Mouse (Mus musculus) forebrain, embryonic 12.5 days (tissue): Measurements from ENCODE around the gene Acot8. TPM values are rescaled to one million over a fixed set of nuclear protein-coding genes. Genes with fewer than 3 reads are reported as not detected.
A peak's percentile ranks its signal among the peaks of the same experiment; 100 is the strongest.
"Not testable (repeated sequence)": the region's sequence is repeated elsewhere in the genome, so short reads cannot be mapped to it uniquely, and the experiment has no call there.

Source experiments
- ATAC-seq: fragments of 200-750 bp; cut with Nextera tagmentation; 2 replicates; pipeline ENCODE4 v1.8.0; 2017; ENCODE audit warnings: moderate TSS enrichment; ENCODE audit not compliant: low FRiP score
- H3K27ac ChIP-seq: fragments of 300-500 bp; sonication (generic); 2 replicates; pipeline ENCODE4 v1.5.1; 2016; ENCODE audit warnings: mild to moderate bottlenecking
- H3K27me3 ChIP-seq: fragments of 300-500 bp; sonication (generic); 2 replicates; pipeline ENCODE4 v1.6.1; 2016; ENCODE audit warnings: mild to moderate bottlenecking
- H3K36me3 ChIP-seq: fragments of 300-500 bp; sonication (generic); replicated peaks from 2 replicates; pipeline ENCODE4 v1.6.1; 2016; ENCODE audit warnings: mild to moderate bottlenecking
- H3K4me1 ChIP-seq: fragments of 300-500 bp; sonication (generic); 2 replicates; pipeline ENCODE4 v1.6.1; 2016
- H3K4me2 ChIP-seq: fragments of 300-500 bp; sonication (generic); 2 replicates; pipeline ENCODE4 v1.6.1; 2016; ENCODE audit warnings: mild to moderate bottlenecking, moderate library complexity
- H3K4me3 ChIP-seq: fragments of 300-500 bp; sonication (generic); replicated peaks from 2 replicates; pipeline ENCODE4 v1.5.1; 2016; ENCODE audit warnings: mild to moderate bottlenecking
- H3K9ac ChIP-seq: fragments of 300-500 bp; sonication (generic); 2 replicates; pipeline ENCODE4 v1.6.1; 2016; ENCODE audit warnings: mild to moderate bottlenecking
- H3K9me3 ChIP-seq: fragments of 300-500 bp; sonication (generic); 2 replicates; pipeline ENCODE4 v1.6.1; 2016
- WGBS: fragments of 180-500 bp; shearing (Covaris S2); methylation state at CpG from one replicate; pipeline ENCODE4 v1.1.7; 2016; 5-methylcytosine and 5-hydroxymethylcytosine counted together
- polyA plus RNA-seq: library from polyadenylated mRNA; unstranded; fragments of >200 nt; fragmentation: Nextera tagmentation; extraction: Ambion mirVana; gene quantifications from 2 replicates; pipeline ENCODE4 v1.2.1, GENCODE M21; 2016

Acot8 gene
- polyA plus RNA-seq, 1 experiment from 2014 or later: 13.7 TPM

- Histone ChIP-seq H3K9ac (peak overlapping the region; percentile 87), H3K9me3 (no peaks in the 10 kb centered on the region), H3K27me3 (no peaks in the 10 kb centered on the region), H3K36me3 (peaks cover 17% of the 10 kb centered on the region; the same call in 1 of the 2 replicates), H3K27ac (no peak overlapping the region), H3K4me3 (peak overlapping the region; percentile 74), H3K4me1 (peaks cover 23% of the 10 kb centered on the region), H3K4me2 (peak overlapping the region; percentile 87)
- 74% methylated on average over 1 of the region's 1 CpGs for WGBS
- no peak for ATAC-seq
Measured at GRCm38 (mm10) chr2:164803921-164804313, 765 bp downstream of the Acot8 start.

DNA sequence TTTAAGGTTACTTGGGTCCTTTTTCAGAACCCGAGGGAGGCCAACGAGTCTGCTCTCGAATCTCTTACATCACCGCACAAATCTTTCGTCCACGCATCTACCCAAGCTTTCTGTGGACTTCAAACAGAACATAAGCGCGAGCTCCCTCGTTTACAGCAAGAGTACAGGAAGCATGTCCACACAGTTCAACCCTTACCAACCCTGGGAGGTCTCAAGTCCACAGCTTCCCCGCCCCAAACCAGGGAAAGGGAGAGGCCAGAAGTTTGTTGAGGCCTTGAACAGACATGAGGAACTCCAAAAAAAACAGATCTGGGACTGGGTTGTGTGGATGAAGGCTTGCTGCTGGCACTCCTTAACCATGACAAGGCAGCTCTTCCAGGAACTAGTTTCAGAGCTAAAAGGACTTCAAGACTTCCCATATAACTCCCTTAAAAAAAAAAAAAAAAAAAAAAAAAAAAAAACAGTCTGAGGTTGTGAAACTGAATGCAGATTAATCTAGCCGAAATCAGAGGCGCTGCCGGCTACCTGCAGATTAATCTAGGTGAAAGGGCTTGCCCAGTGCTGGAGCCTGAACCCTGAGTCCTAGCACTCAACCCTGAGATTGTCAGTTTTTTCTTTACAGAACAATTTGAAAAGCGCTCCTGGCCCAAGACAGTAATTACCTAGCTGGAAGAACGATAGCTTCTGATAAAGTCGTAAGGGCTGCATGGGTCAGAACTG, 1.3 kb downstream of the Acot8 start:
- Histone ChIP-seq H3K9me3 (no peaks in the 10 kb centered on the region), H3K4me3 (peak overlapping the region; percentile 74), H3K4me1 (peaks cover 23% of the 10 kb centered on the region), H3K27me3 (no peaks in the 10 kb centered on the region), H3K27ac (no peak overlapping the region), H3K9ac (peak overlapping the region; percentile 87; the same call in 1 of the 2 replicates), H3K4me2 (peak overlapping the region; percentile 87), H3K36me3 (peaks cover 20% of the 10 kb centered on the region)
- no peak for ATAC-seq
- WGBS: 92% methylated on average over 16 of the region's 16 CpGs

- H3K9me3 ChIP-seq: no peaks in the 10 kb centered on the region
- WGBS: 93% methylated on average over 13 of the region's 13 CpGs
- no peak for ATAC-seq
- H3K27me3 ChIP-seq: no peaks in the 10 kb centered on the region
- no peak overlapping the region for H3K27ac ChIP-seq
- no peak overlapping the region for H3K4me3 ChIP-seq
- H3K4me2 ChIP-seq: no peak overlapping the region
- peaks cover 12% of the 10 kb centered on the region for H3K4me1 ChIP-seq
- H3K9ac ChIP-seq: no peak overlapping the region
- H3K36me3 ChIP-seq: peaks cover 42% of the 10 kb centered on the region
Measured at GRCm38 (mm10) chr2:164800252-164801004, 4.3 kb downstream of the Acot8 start.

GRCm38 (mm10) chr2:164798554-164798953, 6.1 kb downstream of the Acot8 start:
- H3K4me3 ChIP-seq, ATAC-seq, H3K9me3 ChIP-seq, H3K9ac ChIP-seq, H3K4me1 ChIP-seq, H3K4me2 ChIP-seq, H3K27me3 ChIP-seq, H3K27ac ChIP-seq: not testable (repeated sequence)
- 86% methylated on average over 6 of the region's 6 CpGs for WGBS
- peaks cover 52% of the 10 kb centered on the region for H3K36me3 ChIP-seq

GRCm38 (mm10) chr2:164795868-164796267, 8.8 kb downstream of the Acot8 start:
- H3K9ac ChIP-seq: no peak overlapping the region
- no peak overlapping the region for H3K4me2 ChIP-seq
- no peaks in the 10 kb centered on the region for H3K4me1 ChIP-seq
- 88% methylated on average over 4 of the region's 4 CpGs for WGBS
- no peak overlapping the region for H3K27ac ChIP-seq
- peaks cover 75% of the 10 kb centered on the region for H3K36me3 ChIP-seq
- ATAC-seq: no peak
- H3K27me3 ChIP-seq: no peaks in the 10 kb centered on the region
- H3K9me3 ChIP-seq: no peaks in the 10 kb centered on the region
- H3K4me3 ChIP-seq: no peak overlapping the region

DNA sequence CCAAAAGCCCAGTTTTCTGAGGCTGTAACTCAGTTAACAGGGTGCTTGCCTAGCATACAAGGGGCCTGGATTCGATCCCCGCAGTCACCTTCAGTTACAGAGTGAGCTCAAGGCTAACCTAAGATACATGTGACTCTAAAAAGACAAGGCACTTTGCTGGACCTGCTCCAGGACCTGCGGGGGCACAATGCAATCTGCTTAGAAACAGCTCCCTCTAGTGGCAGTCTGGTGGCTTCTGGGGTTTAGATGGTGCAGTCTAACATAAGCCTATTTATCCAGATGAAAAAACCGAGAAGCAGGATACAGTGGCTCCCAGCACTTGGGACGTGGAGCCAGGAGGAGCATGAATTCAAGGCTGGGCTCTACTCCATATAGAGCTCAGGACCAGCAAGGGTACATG, 10.4 kb downstream of the Acot8 start:
- Histone ChIP-seq H3K9me3 (no peaks in the 10 kb centered on the region), H3K36me3 (peaks cover 73% of the 10 kb centered on the region), H3K4me2 (no peak overlapping the region), H3K27me3 (no peaks in the 10 kb centered on the region), H3K4me3 (no peak overlapping the region), H3K4me1 (no peaks in the 10 kb centered on the region), H3K27ac (no peak overlapping the region), H3K9ac (no peak overlapping the region)
- peak; percentile 56; the same call in 1 of the 2 replicates for ATAC-seq
- 33% methylated on average over 5 of the region's 5 CpGs for WGBS

DNA sequence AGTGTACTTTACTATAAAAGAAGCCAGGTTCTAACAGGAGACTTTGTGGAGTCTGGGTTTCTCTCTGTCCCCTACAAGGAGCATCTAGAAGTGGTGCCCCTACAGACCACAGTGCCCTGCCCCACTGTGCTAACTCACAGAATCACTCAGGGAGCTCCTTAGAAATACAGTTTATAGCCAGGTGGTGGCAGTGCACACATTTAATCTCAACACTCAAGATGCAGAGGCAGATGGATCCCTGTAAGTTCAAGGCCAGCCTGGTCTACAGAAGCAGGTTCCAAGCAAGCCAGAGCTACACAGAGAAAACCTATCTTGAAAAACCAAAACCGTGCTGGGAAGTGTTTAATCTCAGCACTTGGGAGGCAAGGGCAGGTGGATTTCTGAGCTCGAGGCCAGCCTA, 10.9 kb downstream of the Acot8 start:
- no peak overlapping the region for H3K4me3 ChIP-seq
- H3K9ac ChIP-seq: no peak overlapping the region
- peaks cover 72% of the 10 kb centered on the region for H3K36me3 ChIP-seq
- 96% methylated on average over 2 of the region's 2 CpGs for WGBS
- no peaks in the 10 kb centered on the region for H3K4me1 ChIP-seq
- no peaks in the 10 kb centered on the region for H3K9me3 ChIP-seq
- no peak for ATAC-seq
- no peaks in the 10 kb centered on the region for H3K27me3 ChIP-seq
- no peak overlapping the region for H3K4me2 ChIP-seq
- no peak overlapping the region for H3K27ac ChIP-seq

DNA sequence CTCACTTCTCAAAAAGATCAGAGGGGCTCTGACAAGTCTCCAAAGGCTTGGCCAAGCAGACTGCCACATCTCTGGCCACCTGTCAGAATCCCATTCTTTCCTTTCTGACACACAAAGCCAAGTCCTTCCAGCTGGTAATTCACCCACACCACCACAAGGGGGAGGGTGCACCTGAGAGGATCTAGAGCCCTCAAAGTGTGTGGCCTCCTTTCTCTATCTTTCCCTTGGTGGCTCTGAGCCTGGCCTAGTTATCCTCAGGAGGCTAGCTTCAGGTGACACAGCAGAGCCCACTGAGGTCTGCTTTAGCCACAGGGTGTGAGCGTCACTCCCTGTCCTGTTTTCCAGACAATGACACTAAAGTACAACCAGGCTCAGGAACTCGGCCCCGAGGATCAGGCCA, 11.4 kb downstream of the Acot8 start:
- Histone ChIP-seq H3K9me3 (no peaks in the 10 kb centered on the region), H3K36me3 (peaks cover 69% of the 10 kb centered on the region), H3K27me3 (no peaks in the 10 kb centered on the region), H3K4me2 (no peak overlapping the region), H3K4me3 (no peak overlapping the region), H3K4me1 (no peaks in the 10 kb centered on the region), H3K9ac (no peak overlapping the region), H3K27ac (no peak overlapping the region)
- ATAC-seq: no peak
- 86% methylated on average over 3 of the region's 3 CpGs for whole genome bisulfite sequencing

DNA sequence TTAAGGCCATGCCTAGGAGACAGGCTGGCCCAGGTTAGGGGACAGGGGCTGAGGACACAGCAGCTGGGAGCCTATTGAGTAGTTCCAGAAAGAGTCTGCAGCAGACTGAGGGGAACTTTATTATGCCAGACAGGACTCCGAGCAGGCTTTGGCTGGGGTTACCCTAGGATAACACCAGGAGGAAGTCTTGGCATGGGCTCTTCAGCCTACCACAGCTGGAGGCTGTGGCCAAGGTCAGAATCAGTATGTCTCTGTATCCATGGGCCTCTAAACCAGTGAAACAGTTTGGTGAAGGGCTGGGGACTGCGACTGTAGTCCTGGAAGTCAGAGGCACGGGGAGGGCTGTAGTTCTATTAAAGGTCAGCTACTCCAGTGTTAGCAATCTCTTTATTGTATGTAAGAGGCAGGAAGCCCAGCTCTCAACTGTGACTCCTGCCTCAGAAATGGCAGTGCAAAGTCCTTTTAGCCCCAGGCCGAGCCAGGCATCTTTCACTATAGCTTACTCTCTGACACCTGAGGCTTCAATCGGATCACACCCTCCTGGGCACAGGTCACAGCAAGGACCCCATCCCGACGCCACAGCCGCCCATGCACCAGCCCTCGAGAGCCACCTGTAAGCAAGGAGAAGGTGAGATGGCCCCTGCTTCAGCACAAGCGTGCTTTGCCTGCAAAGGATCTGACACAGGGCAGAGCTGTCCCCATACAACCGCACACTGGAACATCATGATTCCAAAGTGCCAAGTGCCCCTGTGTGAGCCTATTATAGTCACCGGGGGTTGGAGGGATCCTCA, 12.1 kb downstream of the Acot8 start:
- Histone ChIP-seq H3K4me1 (no peaks in the 10 kb centered on the region), H3K36me3 (peaks cover 65% of the 10 kb centered on the region), H3K9me3 (no peaks in the 10 kb centered on the region), H3K27ac (no peak overlapping the region), H3K4me3 (no peak overlapping the region), H3K4me2 (no peak overlapping the region), H3K27me3 (no peaks in the 10 kb centered on the region), H3K9ac (no peak overlapping the region)
- 91% methylated on average over 12 of the region's 12 CpGs for WGBS
- ATAC-seq: no peak

GRCm38 (mm10) chr2:164791841-164792261, 12.8 kb downstream of the Acot8 start:
- ATAC-seq: no peak
- Histone ChIP-seq H3K4me2 (no peak overlapping the region), H3K27me3 (peaks cover under 1% of the 10 kb centered on the region; the same call in 1 of the 2 replicates), H3K9me3 (no peaks in the 10 kb centered on the region), H3K4me1 (peaks cover 3% of the 10 kb centered on the region), H3K36me3 (peaks cover 62% of the 10 kb centered on the region), H3K4me3 (no peak overlapping the region), H3K27ac (no peak overlapping the region), H3K9ac (no peak overlapping the region)
- 96% methylated on average over 18 of the region's 18 CpGs for WGBS

- Histone ChIP-seq H3K9ac (no peak overlapping the region), H3K4me3 (no peak overlapping the region), H3K4me1 (peaks cover 13% of the 10 kb centered on the region), H3K27me3 (peaks cover 4% of the 10 kb centered on the region; the same call in 1 of the 2 replicates), H3K36me3 (peaks cover 48% of the 10 kb centered on the region), H3K9me3 (no peaks in the 10 kb centered on the region), H3K4me2 (no peak overlapping the region), H3K27ac (no peak overlapping the region)
- ATAC-seq: no peak
- 92% methylated on average over 4 of the region's 4 CpGs for WGBS
Measured at GRCm38 (mm10) chr2:164790451-164790850, 14.2 kb downstream of the Acot8 start.

- WGBS: 78% methylated on average over 4 of the region's 4 CpGs
- H3K27me3 ChIP-seq: peaks cover 4% of the 10 kb centered on the region; the same call in 1 of the 2 replicates
- H3K4me1 ChIP-seq: peaks cover 20% of the 10 kb centered on the region
- no peaks in the 10 kb centered on the region for H3K9me3 ChIP-seq
- H3K4me2 ChIP-seq: no peak overlapping the region
- ATAC-seq: no peak
- H3K36me3 ChIP-seq: peaks cover 36% of the 10 kb centered on the region
- H3K4me3 ChIP-seq: no peak overlapping the region
- H3K9ac ChIP-seq: no peak overlapping the region
- H3K27ac ChIP-seq: no peak overlapping the region
Measured at GRCm38 (mm10) chr2:164788411-164788810, 16.3 kb downstream of the Acot8 start.
